Mouse (Mus musculus) right cerebral cortex, postnatal 36 days (tissue): Measurements from ENCODE around the gene Gnai3.

Source experiments
- DNase-seq, 2 experiments: peaks; one replicate each; pipeline ENCODE4 v3.0.0; 2022; ENCODE audit warnings: low spot score in 2 of 2, mixed read lengths in 1 of 2

Gene Gnai3

DNA sequence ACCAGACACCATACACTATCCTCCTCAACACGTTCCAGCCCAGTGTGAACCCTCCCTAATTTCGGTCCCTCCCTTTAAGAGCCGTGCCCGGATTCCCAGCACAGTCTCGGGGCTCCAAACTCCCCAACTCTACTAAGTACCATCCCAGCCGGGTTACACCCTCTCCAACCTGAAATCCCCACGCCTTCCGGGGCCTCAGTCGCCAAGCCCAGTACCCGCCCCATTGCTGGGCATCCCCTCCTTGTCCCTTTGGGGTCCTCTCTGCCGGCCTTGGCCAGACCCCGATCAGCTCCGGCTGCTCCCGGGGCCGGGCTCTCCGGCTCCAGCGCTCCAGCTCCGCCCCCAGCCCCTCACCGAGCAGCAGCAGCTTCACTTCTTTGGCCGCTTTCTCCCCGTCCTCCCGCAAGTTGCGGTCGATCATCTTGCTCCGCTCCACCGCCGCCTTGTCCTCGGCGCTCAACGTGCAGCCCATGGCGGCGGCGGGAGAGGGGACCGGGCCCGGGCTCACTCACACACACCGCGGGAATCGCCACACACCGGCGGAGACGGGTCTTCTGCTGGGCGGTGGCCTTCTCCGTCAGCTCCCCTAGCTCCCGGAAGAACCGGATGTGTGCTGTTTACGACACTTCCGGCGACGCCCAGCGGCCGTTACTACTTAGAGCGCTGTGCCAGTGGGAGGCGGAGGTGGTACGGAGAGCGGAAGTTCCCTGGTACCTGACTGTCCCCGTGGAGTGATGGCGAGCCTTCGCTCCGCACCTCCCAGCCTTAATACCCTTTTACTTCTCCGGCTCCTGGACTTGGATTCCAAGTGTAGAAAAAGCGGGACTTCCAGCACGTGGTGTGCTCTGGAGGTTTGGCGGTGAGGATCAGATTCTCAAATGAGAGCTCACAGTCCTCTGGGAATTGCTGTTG, at the start of gene Gnai3:
TSS of gene Gnai3 (minus strand) at position 613 of the 912 bp plus-strand sequence.
- peak; percentile 88 to 89 for DNase-seq

DNA sequence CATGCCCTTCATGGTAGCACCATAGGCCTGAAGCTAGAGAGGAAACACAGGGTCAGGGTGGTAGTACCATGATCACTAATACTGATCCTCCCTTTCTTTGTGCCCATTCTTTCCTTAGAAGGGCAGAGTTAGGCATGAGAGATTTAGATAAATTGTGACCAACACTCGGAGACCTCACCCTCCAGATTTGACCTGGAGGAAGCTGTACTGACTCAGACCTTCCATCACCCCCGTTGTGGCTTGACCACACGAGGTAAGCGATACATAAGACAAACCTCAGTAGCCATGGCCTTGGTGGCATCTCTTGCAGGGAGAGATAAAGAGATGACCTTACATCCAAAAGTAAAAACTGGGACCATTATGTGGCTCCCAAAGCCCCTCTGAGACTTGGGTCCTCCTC, 49.3 kb upstream of the Gnai3 start:
- DNase-seq = no peak

DNA sequence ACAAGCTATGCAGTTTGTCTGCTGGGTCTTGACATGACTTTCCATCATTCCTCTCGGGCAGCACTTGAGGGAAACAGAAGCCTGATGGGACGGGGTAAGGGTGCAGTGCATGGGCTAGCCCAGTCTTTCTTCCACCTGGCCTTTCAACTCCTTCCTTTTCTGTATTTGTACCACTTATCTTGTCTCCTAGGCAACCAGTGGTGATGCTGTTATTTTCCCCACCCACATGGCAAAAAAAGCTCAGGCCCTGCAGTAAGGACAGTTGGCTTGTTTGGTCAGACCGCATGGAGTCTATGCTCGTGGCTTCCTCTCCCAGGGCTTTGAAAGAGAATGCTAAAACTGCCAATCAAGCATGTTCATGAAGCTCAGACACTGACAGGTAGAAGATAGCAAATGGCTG, 47.7 kb upstream of the Gnai3 start:
- no peak for DNase-seq

DNA sequence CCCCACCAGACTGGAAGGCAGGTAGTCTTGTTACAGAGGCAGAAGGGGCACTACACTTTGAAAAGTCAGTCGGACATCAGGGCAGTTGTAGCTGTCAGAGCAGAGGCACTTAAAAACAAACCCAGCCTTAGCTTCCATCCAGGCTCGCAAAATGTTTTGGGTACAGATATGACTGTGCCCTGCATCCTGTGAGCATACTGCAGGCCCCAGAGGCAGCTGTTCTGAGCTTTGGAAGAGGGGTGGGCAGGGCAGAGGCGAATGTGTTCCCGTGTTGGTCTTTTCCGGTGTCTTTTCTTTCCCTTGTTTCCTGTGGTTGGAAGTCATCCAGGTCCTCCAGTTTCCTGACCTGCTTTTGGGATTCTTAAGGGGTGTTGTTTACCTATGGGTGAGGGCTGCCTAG, 44.0 kb upstream of the Gnai3 start:
- no peak for DNase-seq

DNA sequence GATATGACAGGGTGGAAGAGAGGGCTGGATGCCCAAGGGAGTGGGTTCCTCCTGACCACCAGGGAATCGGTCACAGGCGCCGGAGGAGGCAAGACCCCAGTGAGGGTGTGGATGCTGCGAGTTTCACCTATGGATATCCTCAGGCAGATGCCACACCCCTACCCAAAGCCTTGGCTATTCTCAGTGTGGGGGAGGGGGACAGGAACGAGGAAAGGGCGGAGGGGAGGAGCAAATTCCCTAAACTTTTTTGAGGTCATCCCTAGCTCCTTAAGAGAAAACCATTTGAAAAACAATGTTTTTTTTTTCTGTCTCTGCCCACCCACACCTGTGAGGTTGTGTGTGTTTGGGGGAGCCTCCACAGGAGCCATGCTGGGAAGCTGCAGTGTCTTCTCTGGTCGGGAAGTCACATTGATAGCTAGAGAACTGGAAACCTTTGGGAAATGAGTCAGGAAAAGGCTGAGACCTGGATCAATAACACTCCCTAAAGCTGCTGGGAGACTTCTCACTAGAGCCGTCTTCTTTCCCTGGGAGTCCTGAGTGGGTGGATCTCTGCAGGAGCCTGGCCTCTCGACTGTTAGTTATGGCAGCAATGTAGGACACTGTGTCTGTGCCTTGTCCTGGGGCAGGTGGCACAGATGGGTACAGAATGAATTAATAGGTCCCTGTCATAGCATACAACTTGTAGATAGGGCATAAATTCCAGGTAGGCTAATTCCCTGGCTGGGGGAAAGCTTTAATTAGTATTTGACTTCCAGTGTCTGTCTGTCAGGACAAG, 43.0 kb upstream of the Gnai3 start:
- no peak for DNase-seq

DNA sequence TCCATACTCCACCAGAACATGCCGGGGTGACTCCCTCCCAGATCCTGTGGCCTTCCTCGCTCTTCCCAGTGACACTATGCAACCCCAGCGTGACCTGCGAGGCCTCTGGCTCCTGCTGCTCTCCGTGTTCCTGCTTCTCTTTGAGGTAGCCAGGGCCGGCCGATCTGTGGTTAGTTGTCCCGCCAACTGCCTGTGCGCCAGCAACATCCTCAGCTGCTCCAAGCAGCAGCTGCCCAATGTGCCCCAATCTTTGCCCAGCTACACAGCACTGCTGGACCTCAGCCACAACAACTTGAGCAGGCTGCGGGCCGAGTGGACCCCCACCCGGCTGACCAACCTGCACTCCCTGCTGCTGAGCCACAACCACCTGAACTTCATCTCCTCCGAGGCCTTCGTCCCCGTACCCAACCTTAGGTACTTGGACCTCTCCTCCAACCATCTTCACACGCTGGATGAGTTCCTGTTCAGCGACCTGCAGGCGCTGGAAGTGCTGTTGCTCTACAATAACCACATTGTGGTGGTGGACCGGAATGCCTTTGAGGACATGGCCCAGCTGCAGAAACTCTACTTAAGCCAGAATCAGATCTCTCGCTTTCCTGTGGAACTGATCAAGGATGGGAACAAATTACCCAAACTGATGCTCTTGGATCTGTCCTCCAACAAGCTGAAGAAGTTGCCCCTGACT, 41.3 kb upstream of the Gnai3 start:
- no peak for DNase-seq

DNA sequence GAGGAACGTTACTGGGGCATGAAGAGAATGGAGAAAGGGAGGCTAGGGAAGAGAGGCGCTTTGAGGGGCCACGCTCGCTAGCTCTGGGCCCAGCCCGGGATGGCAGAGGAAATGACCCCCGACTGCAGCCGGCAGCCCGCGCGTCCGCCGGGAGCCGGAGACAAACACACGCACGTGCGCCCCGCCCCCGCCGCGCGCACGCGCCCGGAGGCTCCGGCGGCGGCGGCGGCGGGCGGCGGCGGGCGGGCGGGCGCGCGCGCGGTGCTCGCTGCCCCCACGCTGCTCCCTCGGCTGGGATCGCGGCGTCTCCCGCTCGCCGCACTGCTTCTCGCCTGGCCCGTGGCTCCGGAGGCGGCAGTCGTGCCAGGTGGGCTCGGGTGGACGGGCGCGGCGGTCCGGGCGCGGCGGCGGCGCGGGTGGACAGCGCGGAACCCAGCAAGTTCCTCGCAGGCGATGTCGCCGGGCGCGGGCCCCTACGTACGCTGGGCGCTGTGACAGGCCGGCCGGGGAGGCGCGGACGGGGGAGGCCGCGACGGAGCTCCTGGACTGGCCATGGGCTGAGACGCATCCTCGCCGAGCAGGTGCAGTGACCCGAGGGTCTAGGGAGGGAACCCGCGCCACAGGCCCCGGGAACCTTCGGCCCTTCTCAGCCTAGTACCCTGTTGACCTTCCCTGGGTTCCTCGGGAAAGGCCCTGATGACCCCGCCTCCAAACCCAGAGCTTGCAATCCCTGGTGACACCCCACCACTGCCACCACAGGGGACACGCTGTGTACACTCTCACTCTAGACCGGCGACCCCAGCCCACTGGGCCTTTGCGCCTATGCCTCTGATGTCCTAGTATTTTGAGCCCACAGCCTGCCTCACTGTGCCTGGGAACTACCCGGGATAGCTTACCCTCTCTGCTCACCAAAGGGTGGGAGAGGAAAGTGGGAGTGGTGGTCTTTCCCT, 40.4 kb upstream of the Gnai3 start, which contains the start of gene Amigo1:
TSS of gene Amigo1 (plus strand) at position 238 of the 950 bp plus-strand sequence.
- no peak for DNase-seq

DNA sequence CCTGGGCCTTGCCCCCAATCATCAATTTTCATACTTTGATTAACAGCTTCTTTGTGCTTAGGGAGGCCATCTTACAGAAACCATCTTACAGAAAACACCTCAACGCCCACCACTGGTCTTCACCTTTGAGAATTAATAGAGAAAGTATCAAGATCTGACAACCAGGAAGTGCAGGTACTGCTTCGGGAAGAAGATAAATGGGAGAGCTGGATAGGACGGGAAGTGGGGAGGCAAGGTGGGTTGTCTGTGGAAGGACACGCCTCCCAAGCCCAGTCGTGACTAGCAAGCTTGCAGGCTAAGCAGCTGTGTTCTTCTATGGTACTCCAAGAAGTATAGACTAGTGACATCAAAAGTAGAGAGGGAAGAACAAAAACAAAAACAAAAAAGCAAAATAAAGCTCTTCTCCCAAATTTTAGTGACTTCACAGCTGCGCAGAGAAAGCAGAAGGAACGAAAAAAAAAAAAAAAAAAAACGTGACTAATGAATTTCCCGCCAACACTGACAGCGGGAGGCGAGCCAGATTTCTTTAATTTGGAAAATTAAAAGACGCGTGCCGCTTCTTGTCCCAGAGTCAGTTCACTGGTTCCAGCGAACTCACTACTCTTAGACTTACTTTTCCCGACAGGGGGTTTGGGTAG, 39.6 kb upstream of the Gnai3 start:
- DNase-seq = no peak

DNA sequence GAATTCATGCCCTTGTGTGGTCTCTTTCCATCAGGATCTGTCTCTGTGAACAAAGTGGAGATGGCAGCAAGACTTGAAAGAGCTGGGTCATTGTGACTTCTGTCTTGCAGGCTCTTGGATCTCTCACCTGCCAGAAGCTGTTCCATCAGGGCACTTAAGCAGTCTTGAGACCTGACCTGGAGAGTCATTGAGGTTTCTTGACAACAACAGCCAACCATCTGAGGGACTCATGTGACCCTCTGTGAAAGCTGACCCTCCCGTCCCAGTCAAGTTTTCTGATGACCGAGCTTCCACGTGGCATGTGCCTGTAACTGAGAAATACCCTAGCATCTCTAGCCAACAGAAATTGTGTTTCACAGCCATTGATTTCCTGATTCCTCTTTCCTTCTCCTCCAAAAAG, 38.8 kb upstream of the Gnai3 start:
- DNase-seq = no peak

DNA sequence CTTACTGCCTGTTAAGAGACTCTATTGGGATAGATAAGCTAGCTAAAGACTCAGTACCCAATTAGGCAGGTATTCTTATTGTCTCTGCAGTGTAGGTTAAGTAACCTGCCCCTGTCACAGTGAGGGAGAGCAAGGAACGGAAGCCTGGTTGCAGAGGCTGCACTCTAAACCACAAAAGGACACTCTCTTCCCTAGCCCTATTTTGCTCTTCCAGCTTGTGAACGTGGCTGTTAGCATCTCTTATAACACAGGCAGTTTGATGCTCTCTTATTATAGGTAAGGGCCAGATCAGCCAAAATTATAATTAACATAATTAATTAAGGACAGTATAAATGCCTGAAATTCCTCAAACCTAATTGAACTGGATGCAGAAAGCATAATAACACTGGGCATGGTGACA, 34.6 kb upstream of the Gnai3 start:
- no peak for DNase-seq

DNA sequence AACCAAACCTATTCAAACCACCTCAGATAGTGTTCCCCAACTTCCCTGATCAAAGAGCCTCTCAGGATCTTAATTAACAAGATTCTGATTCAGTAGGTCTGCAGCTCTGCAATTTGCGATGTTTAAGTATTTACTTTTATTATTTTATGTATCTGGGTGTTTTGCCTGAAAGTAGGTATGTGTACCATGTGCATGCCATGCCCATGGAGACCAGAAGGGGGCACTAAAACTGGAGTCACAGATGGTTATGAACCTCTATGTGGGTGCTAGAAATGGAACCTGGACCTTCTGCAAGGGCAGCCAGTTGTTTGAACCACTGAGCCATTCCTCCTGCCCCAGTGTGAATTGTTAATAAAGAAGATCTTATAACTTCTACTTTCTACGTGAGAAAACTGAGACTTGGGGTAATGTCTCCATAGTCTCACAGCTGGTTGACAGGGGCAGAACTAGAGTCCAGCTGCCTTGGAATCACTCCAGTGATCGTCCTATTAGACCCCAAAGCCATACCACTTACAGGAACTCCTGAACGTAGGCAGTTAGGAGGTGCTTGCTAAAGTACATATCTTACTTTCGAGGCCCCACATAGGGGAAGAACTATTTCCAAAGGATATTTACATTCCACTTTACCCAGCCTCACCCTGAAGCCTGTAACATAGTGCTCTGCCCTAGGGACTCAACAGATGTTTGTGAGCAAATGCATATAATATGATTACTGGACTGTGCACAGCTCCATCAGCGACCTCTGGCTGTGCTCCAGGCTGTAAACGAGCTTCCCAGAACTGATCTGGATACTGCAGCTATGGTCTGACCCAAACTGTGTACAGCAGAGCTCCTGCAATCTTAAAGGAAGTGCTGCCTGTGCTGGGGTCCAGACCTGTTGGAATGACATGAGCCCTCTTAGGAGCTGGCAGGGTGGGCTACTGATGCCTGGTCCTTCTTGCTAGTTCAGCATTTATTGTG, 33.1 kb upstream of the Gnai3 start:
- DNase-seq = no peak

DNA sequence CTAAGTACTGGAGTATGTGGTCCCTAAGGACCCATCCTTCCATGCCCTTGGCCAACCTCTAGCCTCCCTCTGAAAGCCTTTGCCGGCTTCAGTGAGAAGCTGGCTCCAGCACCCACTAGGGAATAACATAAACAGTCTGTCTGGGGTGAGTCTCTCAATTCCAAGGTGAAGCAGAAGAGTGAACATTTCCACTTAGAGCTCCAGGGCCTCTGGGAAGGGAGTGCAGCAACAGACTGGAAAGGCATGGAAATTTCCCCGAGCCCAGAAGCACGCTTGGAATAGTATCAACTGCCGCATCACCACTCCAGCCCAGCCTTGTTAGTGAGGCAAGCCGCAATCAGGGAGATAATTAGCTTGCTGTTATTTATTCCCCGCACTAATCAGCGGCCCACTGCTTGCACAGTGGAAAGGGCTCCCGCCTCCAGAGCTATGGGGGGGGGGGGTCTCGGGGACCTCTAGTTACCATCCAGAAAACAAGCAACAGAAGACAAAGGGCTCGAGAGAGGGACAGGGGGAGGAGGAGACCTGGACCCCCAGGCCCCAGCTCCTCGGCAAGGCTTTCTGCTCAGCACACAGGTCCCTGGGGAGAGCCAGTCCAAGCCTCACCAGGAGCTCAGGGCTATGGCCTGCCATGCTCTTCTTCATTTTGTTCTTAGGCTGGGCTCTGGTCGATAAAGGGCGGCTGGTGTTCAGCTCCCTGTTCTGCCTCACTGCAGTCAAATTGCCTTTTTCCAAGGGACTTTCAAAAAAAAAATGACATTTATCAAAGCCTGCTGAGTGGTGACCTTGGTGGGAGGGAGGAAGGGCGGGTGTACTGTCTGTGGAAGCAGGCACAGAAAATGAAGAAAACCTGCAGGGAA, 29.0 kb upstream of the Gnai3 start:
- peak; percentile 57 to 75 for DNase-seq

DNA sequence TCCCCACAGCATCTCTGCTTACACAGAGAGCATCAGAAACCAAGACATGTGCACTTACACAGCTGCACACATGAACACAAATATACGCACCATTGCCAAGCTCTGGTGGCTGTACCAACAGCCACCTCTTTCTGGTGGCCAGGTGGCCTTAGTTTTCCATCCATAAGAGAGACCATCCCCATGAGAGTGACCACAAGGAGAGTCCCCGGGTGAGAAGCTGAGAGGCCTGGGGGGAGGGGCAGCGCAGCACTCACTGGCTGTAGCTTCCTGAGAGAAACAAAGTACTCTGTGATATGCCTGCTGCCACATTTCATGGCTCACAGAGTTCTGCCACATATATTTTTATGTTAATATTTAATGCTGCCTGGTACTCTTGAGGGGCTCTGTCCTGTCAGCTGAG, 23.3 kb upstream of the Gnai3 start:
- DNase-seq = no peak

DNA sequence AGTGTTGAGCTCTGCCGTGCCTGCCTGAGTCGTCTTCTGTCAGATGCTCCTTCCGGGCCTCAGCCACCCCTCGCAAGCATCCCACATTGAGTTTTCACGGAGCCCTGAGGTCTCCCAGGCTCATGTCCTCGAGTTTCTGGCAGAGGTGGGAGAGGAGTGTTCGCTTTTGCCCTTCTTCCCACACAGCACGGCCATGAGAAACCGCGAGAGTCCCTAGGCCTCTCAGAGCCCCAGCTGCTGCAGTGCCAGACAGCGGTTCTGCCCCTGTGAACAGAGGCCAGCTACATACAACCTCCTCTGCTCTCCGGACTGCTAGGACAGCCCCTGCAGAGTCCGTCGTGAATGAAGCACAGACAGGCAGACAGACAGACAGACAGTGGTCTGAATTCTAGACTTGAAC, 21.6 kb upstream of the Gnai3 start:
- DNase-seq = no peak

DNA sequence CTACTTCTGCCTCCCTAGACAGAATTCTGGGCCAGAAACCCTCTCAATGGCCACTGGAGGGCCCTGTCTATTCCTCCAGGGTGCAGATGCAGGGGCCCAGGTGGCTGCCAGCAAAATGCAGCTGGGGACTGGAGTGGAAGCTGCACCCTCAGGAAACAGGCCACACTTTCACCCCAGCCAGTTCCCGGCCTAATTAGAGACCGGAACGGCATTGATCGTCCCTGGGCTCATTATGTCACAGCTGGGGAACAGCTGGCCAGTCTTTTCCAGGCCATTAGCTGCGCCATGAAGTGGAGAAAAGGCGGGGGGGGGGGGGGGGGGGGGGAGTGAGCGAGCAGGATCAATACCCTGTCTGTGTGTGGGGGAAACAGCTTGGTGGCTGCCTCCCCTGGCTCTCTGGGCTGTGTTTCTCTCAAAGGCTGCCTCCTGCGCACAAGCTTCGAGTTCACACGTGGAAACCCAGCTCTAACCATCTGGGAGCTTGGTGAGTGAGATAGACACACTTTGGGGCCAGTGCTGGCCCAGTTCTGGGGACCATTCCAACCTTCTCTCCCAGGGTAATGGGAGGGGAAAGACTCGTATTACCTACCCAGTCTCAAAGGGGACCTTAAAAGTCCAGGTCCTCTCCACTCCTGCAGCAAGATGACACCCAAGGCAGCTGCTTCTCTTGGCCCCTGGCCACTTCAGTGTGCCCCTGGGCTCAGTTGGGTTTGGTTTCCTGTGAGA, 20.7 kb upstream of the Gnai3 start:
- DNase-seq = no peak

DNA sequence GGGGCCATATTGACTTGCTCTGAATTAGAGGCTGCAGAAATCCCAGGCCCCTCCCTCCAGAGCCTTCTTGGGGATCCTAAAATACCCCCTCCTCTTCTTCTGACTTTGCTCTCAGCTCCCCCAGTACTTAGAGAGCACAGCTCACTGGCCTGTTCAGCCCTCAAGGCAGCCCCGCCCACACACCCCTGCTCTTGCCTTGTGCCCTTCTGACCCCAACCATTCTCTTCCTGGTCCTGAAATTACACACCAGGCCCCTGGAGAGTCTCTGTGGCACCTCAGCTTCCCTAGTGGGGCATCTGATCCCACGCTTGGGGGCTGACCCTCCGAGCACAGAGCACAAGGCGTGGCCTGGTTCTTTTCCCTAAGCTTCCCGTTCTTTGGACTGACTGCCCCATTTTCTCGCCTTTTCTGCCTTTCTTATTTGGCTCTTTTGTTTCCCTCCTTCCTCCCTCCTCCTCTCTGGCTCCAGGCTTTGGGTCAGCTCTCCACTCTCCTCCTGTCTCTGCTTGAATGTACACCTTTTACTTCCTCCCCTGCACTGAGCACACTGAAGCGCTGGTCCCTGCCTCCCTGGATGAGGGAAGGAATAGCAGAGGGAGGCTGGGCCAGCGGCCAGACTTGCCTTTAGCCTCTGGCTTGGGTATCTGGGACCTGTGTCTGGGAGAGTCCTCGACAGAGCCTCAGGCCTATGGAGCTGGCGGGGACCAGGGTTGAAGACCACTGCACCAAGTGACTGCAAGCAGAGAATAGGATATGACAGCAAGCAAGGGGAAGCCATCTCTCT, 19.8 kb upstream of the Gnai3 start:
- DNase-seq = no peak

DNA sequence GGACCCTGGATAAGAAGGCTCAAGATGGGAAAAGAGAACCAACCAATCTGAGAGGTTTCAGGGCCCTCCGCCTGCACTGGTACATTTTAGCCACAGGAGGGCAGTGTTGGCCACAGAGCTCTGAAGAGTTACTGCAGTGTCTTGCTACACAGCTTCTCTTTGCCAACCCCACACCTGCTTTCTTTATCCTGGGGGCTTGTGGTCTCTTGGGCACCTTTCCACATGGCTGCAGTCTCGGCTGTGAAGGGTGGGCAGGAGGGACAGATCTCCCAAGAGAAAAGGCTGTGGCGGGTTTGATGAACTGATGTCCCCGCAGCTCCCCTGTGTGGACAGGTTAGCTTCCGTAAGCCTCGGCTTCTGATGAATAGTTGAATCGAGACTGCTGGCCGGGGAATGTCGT, 18.9 kb upstream of the Gnai3 start:
- DNase-seq = peak; percentile 72 to 78
